Mouse (Mus musculus): ENCODE data around the gene Shc4. TPM values are rescaled to one million over a fixed set of nuclear protein-coding genes. Genes with fewer than 3 reads are reported as not detected.

The Shc4 gene
- polyA plus RNA-seq, 1 experiment: 0.34 TPM

GRCm38 (mm10) chr2:125661156-125661555 is 62.8 kb downstream of the Shc4 start:
- Histone ChIP-seq H3ac (ENCODE audit: control insufficient read depth, insufficient read length, low read depth) (no peak overlapping the region), H3K36me3 (ENCODE audit: control insufficient read depth, insufficient read depth) (no peaks in the 10 kb centered on the region), H3K27me3 (ENCODE audit: control insufficient read depth, insufficient read depth, insufficient read length) (no peaks in the 10 kb centered on the region), H3K79me3 (ENCODE audit: low read depth) (no peaks in the 10 kb centered on the region), H3K79me2 (ENCODE audit: control insufficient read depth, insufficient read depth) (no peaks in the 10 kb centered on the region), H3K4me3 (ENCODE audit: insufficient read depth, poor library complexity, severe bottlenecking) (no peak overlapping the region)
- TF ChIP-seq USF1 (IDR thresholded peaks at IDR 0.05; ENCODE audit: low read depth): no peak

GRCm38 (mm10) chr2:125660537-125661130 is 63.3 kb downstream of the Shc4 start:
- Histone ChIP-seq H3K79me2 (ENCODE audit: control insufficient read depth, insufficient read depth) (no peaks in the 10 kb centered on the region), H3K79me3 (ENCODE audit: low read depth) (no peaks in the 10 kb centered on the region), H3K27me3 (ENCODE audit: control insufficient read depth, insufficient read depth, insufficient read length) (no peaks in the 10 kb centered on the region), H3ac (ENCODE audit: control insufficient read depth, insufficient read length, low read depth) (no peak overlapping the region), H3K36me3 (ENCODE audit: control insufficient read depth, insufficient read depth) (no peaks in the 10 kb centered on the region), H3K4me3 (ENCODE audit: insufficient read depth, poor library complexity, severe bottlenecking) (no peak overlapping the region)
- TF ChIP-seq FOSL1 (IDR thresholded peaks at IDR 0.05; ENCODE audit: insufficient read depth, low read length, poor library complexity, severe bottlenecking) (no peak), MAX (IDR thresholded peaks at IDR 0.05) (no peak), MYOG (IDR thresholded peaks at IDR 0.05; ENCODE audit: control insufficient read depth, extremely low read depth, insufficient read length) (no peak), CEBPB (IDR thresholded peaks at IDR 0.05; ENCODE audit: low read depth) (no peak), MYOD1 (IDR thresholded peaks at IDR 0.05; ENCODE audit: control insufficient read depth, insufficient read length, low read depth) (no peak), CTCF (IDR thresholded peaks at IDR 0.05; ENCODE audit: control insufficient read depth, insufficient read depth, insufficient read length) (no peak), USF1 (IDR thresholded peaks at IDR 0.05; ENCODE audit: low read depth) (no peak)

GRCm38 (mm10) chr2:125659823-125660536 is 64.0 kb downstream of the Shc4 start:
- no peak overlapping the region for H3K4me3 ChIP-seq (ENCODE audit: insufficient read depth, poor library complexity, severe bottlenecking)
- H3K79me3 ChIP-seq (ENCODE audit: low read depth): no peaks in the 10 kb centered on the region
- no peak for TF ChIP-seq MYOD1 (IDR thresholded peaks at IDR 0.05; ENCODE audit: control insufficient read depth, insufficient read length, low read depth)
- TF ChIP-seq CTCF (IDR thresholded peaks at IDR 0.05; ENCODE audit: control insufficient read depth, insufficient read depth, insufficient read length): no peak
- TF ChIP-seq MYOG (IDR thresholded peaks at IDR 0.05; ENCODE audit: control insufficient read depth, extremely low read depth, insufficient read length): no peak
- no peak for TF ChIP-seq CEBPB (IDR thresholded peaks at IDR 0.05; ENCODE audit: low read depth)
- no peak for TF ChIP-seq USF1 (IDR thresholded peaks at IDR 0.05; ENCODE audit: low read depth)
- no peak for TF ChIP-seq FOSL1 (IDR thresholded peaks at IDR 0.05; ENCODE audit: insufficient read depth, low read length, poor library complexity, severe bottlenecking)
- TF ChIP-seq MAX (IDR thresholded peaks at IDR 0.05): no peak
- H3K27me3 ChIP-seq (ENCODE audit: control insufficient read depth, insufficient read depth, insufficient read length): no peaks in the 10 kb centered on the region
- no peak overlapping the region for H3ac ChIP-seq (ENCODE audit: control insufficient read depth, insufficient read length, low read depth)
- H3K79me2 ChIP-seq (ENCODE audit: control insufficient read depth, insufficient read depth): no peaks in the 10 kb centered on the region
- no peaks in the 10 kb centered on the region for H3K36me3 ChIP-seq (ENCODE audit: control insufficient read depth, insufficient read depth)

DNA sequence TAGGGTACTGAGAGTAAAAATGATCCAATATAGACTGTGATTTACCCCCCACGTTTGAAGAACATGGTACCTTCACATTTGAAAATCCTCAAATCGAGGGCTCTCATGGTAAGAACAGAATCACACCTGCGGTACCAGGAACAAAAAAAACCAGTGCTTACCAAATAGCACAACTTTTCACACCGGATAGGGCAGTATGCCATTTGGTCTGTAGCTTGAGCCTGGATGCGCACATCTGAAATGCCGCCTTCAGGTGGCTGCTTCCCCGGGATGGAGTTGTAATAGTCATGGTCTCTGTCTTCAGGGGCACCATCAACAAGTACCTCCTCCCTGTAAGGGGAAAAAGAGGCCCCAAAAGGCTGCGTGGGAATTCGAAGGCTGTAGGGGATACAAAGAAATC is 68.6 kb downstream of the Shc4 start:
- Histone ChIP-seq H3K36me3 (ENCODE audit: control insufficient read depth, insufficient read depth) (no peaks in the 10 kb centered on the region), H3K79me3 (ENCODE audit: low read depth) (no peaks in the 10 kb centered on the region), H3K4me3 (ENCODE audit: insufficient read depth, poor library complexity, severe bottlenecking) (no peak overlapping the region), H3ac (ENCODE audit: control insufficient read depth, insufficient read length, low read depth) (no peak overlapping the region), H3K27me3 (ENCODE audit: control insufficient read depth, insufficient read depth, insufficient read length) (no peaks in the 10 kb centered on the region), H3K79me2 (ENCODE audit: control insufficient read depth, insufficient read depth) (no peaks in the 10 kb centered on the region)
- no peak for TF ChIP-seq CEBPB (IDR thresholded peaks at IDR 0.05; ENCODE audit: low read depth)
- TF ChIP-seq USF1 (IDR thresholded peaks at IDR 0.05; ENCODE audit: low read depth): no peak
- no peak for TF ChIP-seq MYOG (IDR thresholded peaks at IDR 0.05; ENCODE audit: control insufficient read depth, extremely low read depth, insufficient read length)
- TF ChIP-seq FOSL1 (IDR thresholded peaks at IDR 0.05; ENCODE audit: insufficient read depth, low read length, poor library complexity, severe bottlenecking): no peak
- no peak for TF ChIP-seq MYOD1 (IDR thresholded peaks at IDR 0.05; ENCODE audit: control insufficient read depth, insufficient read length, low read depth)
- no peak for TF ChIP-seq MAX (IDR thresholded peaks at IDR 0.05)
- no peak for TF ChIP-seq CTCF (IDR thresholded peaks at IDR 0.05; ENCODE audit: control insufficient read depth, insufficient read depth, insufficient read length)

- H3K4me3 ChIP-seq (ENCODE audit: insufficient read depth, poor library complexity, severe bottlenecking): no peak overlapping the region
- no peaks in the 10 kb centered on the region for H3K79me2 ChIP-seq (ENCODE audit: control insufficient read depth, insufficient read depth)
- H3K36me3 ChIP-seq (ENCODE audit: control insufficient read depth, insufficient read depth): no peaks in the 10 kb centered on the region
- no peaks in the 10 kb centered on the region for H3K79me3 ChIP-seq (ENCODE audit: low read depth)
- no peak for TF ChIP-seq MYOD1 (IDR thresholded peaks at IDR 0.05; ENCODE audit: control insufficient read depth, insufficient read length, low read depth)
- TF ChIP-seq CEBPB (IDR thresholded peaks at IDR 0.05; ENCODE audit: low read depth): no peak
- TF ChIP-seq USF1 (IDR thresholded peaks at IDR 0.05; ENCODE audit: low read depth): no peak
- no peak for TF ChIP-seq FOSL1 (IDR thresholded peaks at IDR 0.05; ENCODE audit: insufficient read depth, low read length, poor library complexity, severe bottlenecking)
- no peak for TF ChIP-seq CTCF (IDR thresholded peaks at IDR 0.05; ENCODE audit: control insufficient read depth, insufficient read depth, insufficient read length)
- TF ChIP-seq MYOG (IDR thresholded peaks at IDR 0.05; ENCODE audit: control insufficient read depth, extremely low read depth, insufficient read length): no peak
- TF ChIP-seq MAX (IDR thresholded peaks at IDR 0.05): no peak
- H3ac ChIP-seq (ENCODE audit: control insufficient read depth, insufficient read length, low read depth): no peak overlapping the region
- peaks cover 4% of the 10 kb centered on the region for H3K27me3 ChIP-seq (ENCODE audit: control insufficient read depth, insufficient read depth, insufficient read length)
Observed at GRCm38 (mm10) chr2:125653286-125653685, 70.7 kb downstream of the Shc4 start.
